Mouse (Mus musculus) forebrain, embryonic 11.5 days (tissue): ENCODE results near the gene Eif2s3x. TPM values are rescaled to one million over a fixed set of nuclear protein-coding genes. Genes with fewer than 3 reads are reported as not detected.
A peak's percentile ranks its signal among the peaks of the same experiment; 100 is the strongest.
"Not testable (repeated sequence)": the region's sequence is repeated elsewhere in the genome, so short reads cannot be mapped to it uniquely, and the experiment has no call there.

Source experiments
- ATAC-seq: fragments of 200-750 bp; cut with Nextera tagmentation; replicated peaks from 2 replicates; pipeline ENCODE4 v1.8.0; 2017; ENCODE audit warnings: moderate TSS enrichment; ENCODE audit not compliant: low FRiP score
- DNase-seq: peaks from one replicate; pipeline ENCODE4 v3.0.0-alpha.2; 2017; ENCODE audit warnings: low spot score
- H3K27ac ChIP-seq: fragments of 300-500 bp; sonication (generic); 2 replicates; pipeline ENCODE4 v1.5.1; 2014; ENCODE audit warnings: low read depth, low read length
- H3K27me3 ChIP-seq: fragments of 300-500 bp; sonication (generic); 2 replicates; pipeline ENCODE4 v1.6.1; 2014; ENCODE audit warnings: mild to moderate bottlenecking, low read length, mixed read lengths; ENCODE audit not compliant: control insufficient read depth, insufficient read depth
- H3K36me3 ChIP-seq: fragments of 300-500 bp; sonication (generic); 2 replicates; pipeline ENCODE4 v1.6.1; 2014; ENCODE audit warnings: mild to moderate bottlenecking, low read length, moderate library complexity, mixed read lengths; ENCODE audit not compliant: control insufficient read depth, insufficient read depth
- H3K4me1 ChIP-seq: fragments of 300-500 bp; sonication (generic); replicated peaks from 2 replicates; pipeline ENCODE4 v1.6.1; 2014; ENCODE audit warnings: low read length, mixed read lengths; ENCODE audit not compliant: control insufficient read depth, insufficient read depth
- H3K4me2 ChIP-seq: fragments of 300-500 bp; sonication (generic); 2 replicates; pipeline ENCODE4 v1.6.1; 2014; ENCODE audit warnings: low read depth, mild to moderate bottlenecking, low read length, moderate library complexity, mixed read lengths; ENCODE audit not compliant: severe bottlenecking
- H3K4me3 ChIP-seq: fragments of 300-500 bp; sonication (generic); 2 replicates; pipeline ENCODE4 v1.5.1; 2014; ENCODE audit warnings: low read depth, low read length
- H3K9ac ChIP-seq: fragments of 300-500 bp; sonication (generic); 2 replicates; pipeline ENCODE4 v1.6.1; 2014; ENCODE audit warnings: low read length
- H3K9me3 ChIP-seq: fragments of 300-500 bp; sonication (generic); 2 replicates; pipeline ENCODE4 v1.6.1; 2016; ENCODE audit warnings: low read length, mixed read lengths; ENCODE audit not compliant: control insufficient read depth
- WGBS: fragments of 180-500 bp; shearing (Covaris S2); extraction: QIAGEN DNeasy Blood & Tissue Kit; methylation state at CpG from one replicate; pipeline ENCODE4 v1.1.7; 2014; 5-methylcytosine and 5-hydroxymethylcytosine counted together
- polyA plus RNA-seq: library from polyadenylated mRNA; unstranded; fragments of >200 nt; fragmentation: Nextera tagmentation; extraction: Ambion mirVana; gene quantifications from 2 replicates; pipeline ENCODE4 v1.2.1, GENCODE M21; 2014

Gene Eif2s3x
- polyA plus RNA-seq, 1 experiment from 2014 or later, result 127 TPM

DNA sequence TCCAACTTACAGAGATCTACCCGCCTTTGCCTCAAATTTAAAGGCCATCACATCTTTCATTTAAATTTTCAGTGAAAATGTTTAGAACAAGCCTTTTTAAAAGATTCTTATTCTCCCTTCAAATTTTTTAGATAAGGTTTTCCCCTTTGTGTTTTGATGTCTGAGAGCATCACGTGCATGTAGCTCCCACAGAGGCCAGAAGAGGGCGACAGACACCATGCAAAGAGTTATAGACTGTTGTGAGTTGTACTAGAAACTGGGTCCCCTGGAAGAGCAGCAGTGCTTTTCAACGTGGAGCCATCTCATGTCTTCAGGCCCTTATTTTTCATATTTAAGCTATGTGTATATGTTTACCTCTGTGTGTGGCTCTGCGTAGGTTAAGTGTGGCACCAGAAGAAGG, 14.9 kb downstream of the Eif2s3x start:
- Histone ChIP-seq H3K9me3 (no peaks in the 10 kb centered on the region), H3K27ac (no peak overlapping the region), H3K9ac (no peak overlapping the region), H3K4me3 (no peak overlapping the region), H3K4me1 (no peaks in the 10 kb centered on the region), H3K4me2 (no peak overlapping the region), H3K36me3 (peaks cover 13% of the 10 kb centered on the region), H3K27me3 (no peaks in the 10 kb centered on the region)
- WGBS, result 76% methylated on average over 5 of the region's 5 CpGs
- no peak for ATAC-seq
- peak; percentile 50 for DNase-seq

DNA sequence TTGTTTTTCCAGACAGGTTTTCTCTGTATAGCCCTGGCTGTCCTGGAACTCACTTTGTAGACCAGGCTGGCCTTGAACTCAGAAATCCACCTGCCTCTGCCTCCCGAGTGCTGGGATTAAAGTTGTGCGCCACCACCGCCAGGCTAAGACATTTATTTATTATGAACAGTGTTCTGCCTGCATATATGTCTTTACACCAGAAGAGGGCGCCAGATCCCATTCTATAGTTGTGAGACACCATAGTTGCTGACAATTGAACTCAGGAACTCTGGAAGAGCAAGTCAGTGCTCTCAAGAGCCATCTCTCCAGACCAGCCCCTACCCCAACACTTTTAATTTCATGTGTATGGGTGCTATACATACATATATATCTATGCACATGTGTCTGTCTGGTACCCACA, 18.8 kb downstream of the Eif2s3x start:
- not testable (repeated sequence) for H3K4me1 ChIP-seq, ATAC-seq, DNase-seq, H3K27ac ChIP-seq, H3K9ac ChIP-seq, H3K9me3 ChIP-seq, H3K4me2 ChIP-seq, H3K36me3 ChIP-seq, H3K4me3 ChIP-seq, H3K27me3 ChIP-seq
- 70% methylated on average over 4 of the region's 4 CpGs for whole genome bisulfite sequencing

DNA sequence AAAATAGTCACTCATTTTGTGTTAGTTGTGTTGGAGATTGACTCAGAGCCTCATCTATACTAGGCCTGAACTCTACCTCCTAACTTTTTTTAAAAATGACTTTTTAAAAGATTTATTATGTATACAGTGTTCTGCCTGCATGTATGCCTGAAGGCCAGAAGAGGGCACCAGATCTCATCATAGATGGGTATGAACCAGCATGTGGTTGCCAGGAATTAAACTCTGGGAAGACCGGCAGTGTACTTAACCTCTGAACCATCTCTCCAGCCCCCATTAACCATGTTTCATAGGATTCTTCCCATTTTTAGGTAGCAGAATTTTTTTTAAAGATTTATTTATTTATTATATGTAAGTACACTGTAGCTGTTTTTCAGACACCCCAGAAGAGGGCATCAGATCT, 27.5 kb downstream of the Eif2s3x start:
- Histone ChIP-seq H3K36me3 (no peaks in the 10 kb centered on the region), H3K9ac (no peak overlapping the region), H3K4me3 (no peak overlapping the region), H3K4me2 (no peak overlapping the region), H3K9me3 (no peaks in the 10 kb centered on the region), H3K4me1 (no peaks in the 10 kb centered on the region), H3K27me3 (peaks cover 9% of the 10 kb centered on the region), H3K27ac (no peak overlapping the region)
- DNase-seq (no peak), ATAC-seq (no peak)
- 48% methylated on average over 1 of the region's 1 CpGs for WGBS

DNA sequence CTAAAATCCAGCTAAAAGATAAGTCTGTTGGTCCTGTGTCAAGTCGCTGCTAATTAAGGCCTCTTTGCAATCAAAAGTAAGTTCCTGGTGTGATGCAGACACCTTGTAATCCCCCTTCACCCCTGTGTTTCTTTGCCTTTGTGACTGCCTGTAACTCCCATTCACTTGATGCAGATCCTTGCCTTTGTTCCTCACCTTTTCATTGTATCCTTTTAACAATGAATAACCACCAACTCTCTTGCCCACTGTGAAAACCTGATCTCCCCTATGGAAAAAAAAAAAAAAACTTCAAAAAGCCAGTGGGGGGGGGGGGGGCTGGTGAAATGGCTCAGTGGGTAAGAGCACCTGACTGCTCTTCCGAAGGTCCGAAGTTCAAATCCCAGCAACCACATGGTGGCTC, 28.8 kb downstream of the Eif2s3x start:
- Histone ChIP-seq H3K27ac (no peak overlapping the region), H3K9ac (no peak overlapping the region), H3K9me3 (no peaks in the 10 kb centered on the region), H3K27me3 (peaks cover 10% of the 10 kb centered on the region), H3K4me2 (no peak overlapping the region), H3K4me1 (no peaks in the 10 kb centered on the region), H3K36me3 (no peaks in the 10 kb centered on the region), H3K4me3 (no peak overlapping the region)
- ATAC-seq, result no peak
- no peak for DNase-seq
- WGBS, result 45% methylated on average over 3 of the region's 3 CpGs

- Histone ChIP-seq H3K9ac (peak overlapping the region; percentile 65), H3K4me3 (peak overlapping the region; percentile 53), H3K36me3 (no peaks in the 10 kb centered on the region), H3K27ac (peak overlapping the region; percentile 97), H3K4me2 (peak overlapping the region; percentile 48), H3K9me3 (no peaks in the 10 kb centered on the region), H3K27me3 (peaks cover 16% of the 10 kb centered on the region), H3K4me1 (0 out of 2 replicates have a peak, but pooled peaks cover 2% of the 10 kb centered on the region)
- peak; percentile 99 for ATAC-seq
- DNase-seq, result peak; percentile 91
- 1% methylated on average over 43 of the region's 55 CpGs for WGBS
Measured at GRCm38 (mm10) chrX:94177715-94178340, 34.8 kb downstream of the Eif2s3x start.

DNA sequence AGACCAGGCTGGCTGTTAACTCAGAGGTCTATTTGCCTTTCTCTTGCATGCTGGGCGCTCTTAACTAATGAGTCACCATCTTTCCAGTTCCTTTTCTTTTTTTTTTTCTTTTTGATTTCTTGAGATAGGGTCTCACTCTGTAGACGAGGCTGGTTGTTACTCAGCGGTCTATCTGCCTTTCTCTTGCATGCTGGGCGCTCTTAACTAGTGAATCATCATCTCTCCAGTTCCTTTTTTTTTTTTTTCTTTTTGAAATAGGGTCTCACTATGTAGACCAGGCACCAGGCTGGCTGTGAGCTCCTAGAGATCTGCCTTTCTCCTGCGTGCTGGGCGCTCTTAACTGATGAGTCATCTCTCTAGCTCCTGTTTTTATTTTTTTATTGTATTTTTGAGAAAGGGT, 43.3 kb downstream of the Eif2s3x start:
- peaks cover 23% of the 10 kb centered on the region for H3K27me3 ChIP-seq

GRCm38 (mm10) chrX:94152251-94152830, 60.3 kb downstream of the Eif2s3x start:
- DNase-seq (no peak), ATAC-seq (no peak)
- Histone ChIP-seq H3K9me3 (no peaks in the 10 kb centered on the region), H3K4me2 (no peak overlapping the region), H3K27ac (no peak overlapping the region), H3K4me3 (no peak overlapping the region), H3K27me3 (peaks cover 54% of the 10 kb centered on the region), H3K4me1 (no peaks in the 10 kb centered on the region), H3K36me3 (no peaks in the 10 kb centered on the region), H3K9ac (no peak overlapping the region)
- 33% methylated on average over 11 of the region's 11 CpGs for WGBS

More for the DNA sequence above, 43.3 kb downstream of the Eif2s3x start:
- Histone ChIP-seq H3K4me2 (no peak overlapping the region), H3K27ac (no peak overlapping the region), H3K4me3 (no peak overlapping the region), H3K9me3 (no peaks in the 10 kb centered on the region), H3K36me3 (no peaks in the 10 kb centered on the region), H3K9ac (no peak overlapping the region), H3K4me1 (no peaks in the 10 kb centered on the region)
- DNase-seq (no peak), ATAC-seq (no peak)
- WGBS, result 75% methylated on average over 6 of the region's 6 CpGs

DNA sequence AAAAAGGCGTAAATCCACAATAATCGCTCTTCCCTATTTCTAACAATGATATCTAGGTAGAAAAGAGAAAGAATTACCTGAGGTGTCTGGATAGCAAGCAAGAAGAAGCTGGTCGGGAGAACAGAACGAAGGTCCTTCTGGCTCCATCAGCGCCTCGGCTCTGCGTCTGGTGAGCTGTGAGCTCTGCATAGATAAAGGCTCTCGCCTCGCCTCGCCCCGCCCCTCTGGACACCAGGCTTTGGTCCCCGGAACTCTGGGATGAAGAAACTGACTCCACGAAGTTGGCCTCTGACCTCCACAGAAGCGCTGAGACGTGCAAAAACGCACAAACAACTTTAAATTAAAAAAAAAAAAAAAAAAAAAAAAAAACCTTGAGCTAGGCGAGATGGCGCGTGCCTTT, 62.2 kb downstream of the Eif2s3x start:
- H3K27me3 ChIP-seq, result peaks cover 61% of the 10 kb centered on the region
- 87% methylated on average over 19 of the region's 19 CpGs for WGBS

More for the DNA sequence above, 62.2 kb downstream of the Eif2s3x start:
- Histone ChIP-seq H3K9me3 (no peaks in the 10 kb centered on the region), H3K4me3 (no peak overlapping the region), H3K4me2 (no peak overlapping the region), H3K27ac (no peak overlapping the region), H3K4me1 (no peaks in the 10 kb centered on the region), H3K9ac (no peak overlapping the region), H3K36me3 (no peaks in the 10 kb centered on the region)
- ATAC-seq, result no peak
- no peak for DNase-seq
